ENCODE assay signal across 1 mouse cellular context in the genomic region with DNA sequence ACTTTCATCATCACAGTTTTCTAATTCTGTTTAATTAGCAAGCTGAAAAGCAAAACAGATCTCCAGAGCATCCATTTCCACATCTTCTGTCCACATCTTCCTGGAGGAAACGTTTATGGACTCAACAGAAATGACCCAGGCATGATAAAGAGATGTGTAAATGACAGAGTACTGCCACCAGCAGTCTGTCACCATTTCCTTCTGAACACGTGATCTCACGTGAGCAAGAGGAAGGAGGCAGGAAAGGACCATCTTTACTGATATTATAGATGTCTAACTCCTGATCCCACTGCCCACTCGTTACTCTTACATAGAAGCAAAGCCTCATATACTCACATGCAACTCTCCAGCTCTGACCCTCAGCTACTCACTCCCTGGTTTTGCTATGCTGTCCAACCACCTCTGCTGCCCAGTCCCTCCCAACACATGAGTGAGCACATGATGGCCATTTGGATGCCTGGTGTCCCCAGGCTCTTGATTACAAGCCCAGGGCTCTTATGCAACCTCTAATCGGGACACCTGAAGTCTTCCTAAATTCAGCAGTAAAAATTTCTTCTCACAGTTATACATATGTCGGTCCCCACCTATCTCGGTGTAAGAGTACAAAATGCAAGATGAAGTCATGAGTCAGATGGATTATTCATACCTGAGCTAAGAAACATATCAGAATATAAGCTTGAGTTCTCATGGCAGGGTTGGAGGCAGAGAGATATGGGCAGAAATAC.
A peak's percentile ranks its signal among the peaks of the same experiment; 100 is the strongest.
TF ChIP-seq lines count a peak whose summit lies in the region.

No protein-coding gene starts in this region.

TF ChIP-seq in MEL, 35 proteins besides CTCF, POLR2A, EP300 and RAD21:
- peak; percentile 15; the same call in 1 of the 2 replicates for TF ChIP-seq BHLHE40 (IDR thresholded peaks at IDR 0.05; ENCODE audit: borderline replicate concordance, low read depth, low read length)
